Mouse (Mus musculus) forebrain, embryonic 14.5 days (tissue): ENCODE measurements around the gene Vapb. TPM values are rescaled to one million over a fixed set of nuclear protein-coding genes. Genes with fewer than 3 reads are reported as not detected.
"Not testable (repeated sequence)": the region's sequence is repeated elsewhere in the genome, so short reads cannot be mapped to it uniquely, and the experiment has no call there.

Experiments used
- ATAC-seq: fragments of 200-750 bp; cut with Nextera tagmentation; 2 replicates; pipeline ENCODE4 v1.8.0; 2017; ENCODE audit warnings: mild to moderate bottlenecking, moderate library complexity
- DNase-seq: peaks from one replicate; pipeline ENCODE4 v3.0.0-alpha.2; 2015; ENCODE audit warnings: low spot score
- H3K27ac ChIP-seq: fragments of 300-500 bp; sonication (generic); 2 replicates; pipeline ENCODE4 v1.5.1; 2014; ENCODE audit warnings: low read depth, mild to moderate bottlenecking, control low read depth, low read length, moderate library complexity
- H3K27me3 ChIP-seq: fragments of 300-500 bp; sonication (generic); replicated peaks from 2 replicates; pipeline ENCODE4 v1.6.1; 2014; ENCODE audit warnings: low read length, control low read depth, mixed read lengths; ENCODE audit not compliant: control insufficient read depth, insufficient read depth
- H3K36me3 ChIP-seq: fragments of 300-500 bp; sonication (generic); 2 replicates; pipeline ENCODE4 v1.6.1; 2014; ENCODE audit warnings: low read length, control low read depth; ENCODE audit not compliant: control insufficient read depth, insufficient read depth
- H3K4me1 ChIP-seq: fragments of 300-500 bp; sonication (generic); 2 replicates; pipeline ENCODE4 v1.6.1; 2014; ENCODE audit warnings: antibody characterized with exemption, low read length, control low read depth; ENCODE audit not compliant: control insufficient read depth, insufficient read depth
- H3K4me2 ChIP-seq: fragments of 300-500 bp; sonication (generic); 2 replicates; pipeline ENCODE4 v1.6.1; 2014; ENCODE audit warnings: mild to moderate bottlenecking, control low read depth, low read length
- H3K4me3 ChIP-seq: fragments of 300-500 bp; sonication (generic); 2 replicates; pipeline ENCODE4 v1.5.1; 2014; ENCODE audit warnings: low read depth, low read length, control low read depth
- H3K9ac ChIP-seq: fragments of 300-500 bp; sonication (generic); 2 replicates; pipeline ENCODE4 v1.6.1; 2014; ENCODE audit warnings: mild to moderate bottlenecking, low read length, control low read depth, moderate library complexity
- H3K9me3 ChIP-seq: fragments of 300-500 bp; sonication (generic); replicated peaks from 2 replicates; pipeline ENCODE4 v1.6.1; 2016; ENCODE audit warnings: low read length, control low read depth, mixed read lengths; ENCODE audit not compliant: control insufficient read depth
- WGBS: fragments of 180-500 bp; shearing (Covaris S2); extraction: QIAGEN DNeasy Blood & Tissue Kit; methylation state at CpG from one replicate; pipeline ENCODE4 v1.1.7; 2014; 5-methylcytosine and 5-hydroxymethylcytosine counted together
- polyA plus RNA-seq: library from polyadenylated mRNA; unstranded; fragments of >200 nt; fragmentation: Nextera tagmentation; extraction: Ambion mirVana; gene quantifications from 2 replicates; pipeline ENCODE4 v1.2.1, GENCODE M21; 2014

Gene Vapb
- polyA plus RNA-seq, 1 experiment from 2014 or later: 13.9 TPM

DNA sequence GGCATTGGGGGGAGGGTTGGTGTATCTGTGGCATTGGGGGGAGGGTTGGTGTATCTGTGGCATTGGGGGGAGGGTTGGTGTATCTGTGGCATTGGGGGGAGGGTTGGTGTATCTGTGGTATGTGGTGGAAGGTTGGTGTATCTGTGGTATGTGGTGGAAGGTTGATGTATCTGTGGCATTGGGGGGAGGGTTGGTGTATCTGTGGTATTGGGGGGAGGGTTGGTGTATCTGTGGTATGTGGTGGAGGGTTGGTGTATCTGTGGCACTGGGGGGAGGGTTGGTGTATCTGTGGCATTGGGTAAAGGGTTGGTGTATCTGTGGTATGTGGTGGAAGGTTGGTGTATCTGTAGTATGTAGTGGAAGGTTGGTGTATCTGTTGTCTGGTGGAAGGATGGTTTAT is 29.7 kb upstream of the Vapb start:
- not testable (repeated sequence) for H3K4me1 ChIP-seq, H3K4me2 ChIP-seq, H3K27ac ChIP-seq, H3K4me3 ChIP-seq, H3K9me3 ChIP-seq, DNase-seq, H3K27me3 ChIP-seq, H3K9ac ChIP-seq, ATAC-seq
- H3K36me3 ChIP-seq: peaks cover 11% of the 10 kb centered on the region

DNA sequence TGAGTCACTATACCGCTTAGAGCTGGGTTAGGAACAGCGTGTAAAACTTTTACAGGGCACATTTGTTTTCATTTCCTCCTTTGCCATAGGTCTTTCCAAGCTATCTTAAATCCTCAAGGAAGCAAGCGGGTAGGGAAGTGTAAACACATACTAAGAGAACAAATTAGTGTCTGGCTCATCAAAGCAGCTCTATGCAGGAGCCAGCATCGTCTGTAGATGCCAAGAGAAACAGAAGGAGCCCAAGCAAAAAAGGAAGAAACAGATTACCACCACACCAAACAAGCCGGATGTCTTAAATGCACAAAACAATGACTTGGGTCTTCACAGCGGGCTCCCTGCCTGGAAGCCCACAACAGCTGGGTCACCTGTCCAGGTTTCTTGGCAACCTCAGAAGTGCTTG is 27.1 kb upstream of the Vapb start:
- H3K9ac ChIP-seq: no peak overlapping the region
- WGBS: 78% methylated on average over 6 of the region's 6 CpGs
- H3K27ac ChIP-seq: no peak overlapping the region
- DNase-seq (peak; percentile 44), ATAC-seq (peak; percentile 18; the same call in 1 of the 2 replicates)
- no peak overlapping the region for H3K4me2 ChIP-seq
- H3K4me1 ChIP-seq: no peaks in the 10 kb centered on the region; the same call in 1 of the 2 replicates
- H3K9me3 ChIP-seq: no peaks in the 10 kb centered on the region
- no peaks in the 10 kb centered on the region for H3K27me3 ChIP-seq
- no peaks in the 10 kb centered on the region for H3K36me3 ChIP-seq
- H3K4me3 ChIP-seq: no peak overlapping the region

DNA sequence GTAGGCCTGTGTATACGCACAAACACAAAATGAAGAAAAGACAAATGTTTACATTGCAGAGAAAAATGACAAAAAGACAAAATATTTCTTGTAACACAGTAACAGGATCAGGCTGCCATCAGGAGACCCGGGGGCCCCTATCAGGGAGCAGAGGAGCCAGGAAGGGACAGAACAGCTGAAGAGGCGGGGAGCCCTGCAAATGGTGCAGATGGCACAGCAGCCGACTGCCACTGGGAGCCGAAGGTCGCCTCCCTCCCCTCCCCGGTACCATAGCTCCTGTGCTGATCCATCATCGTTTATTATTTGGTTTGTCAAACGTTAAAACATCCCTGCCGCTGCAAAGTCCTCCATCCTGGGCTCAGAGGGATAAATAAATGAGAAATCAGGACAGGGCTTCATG is 24.7 kb upstream of the Vapb start:
- Histone ChIP-seq H3K27me3 (no peaks in the 10 kb centered on the region), H3K4me2 (no peak overlapping the region), H3K9me3 (no peaks in the 10 kb centered on the region), H3K4me3 (no peak overlapping the region), H3K36me3 (no peaks in the 10 kb centered on the region), H3K27ac (no peak overlapping the region), H3K4me1 (no peaks in the 10 kb centered on the region; the same call in 1 of the 2 replicates), H3K9ac (no peak overlapping the region)
- DNase-seq (no peak), ATAC-seq (no peak)
- 59% methylated on average over 10 of the region's 10 CpGs for WGBS

DNA sequence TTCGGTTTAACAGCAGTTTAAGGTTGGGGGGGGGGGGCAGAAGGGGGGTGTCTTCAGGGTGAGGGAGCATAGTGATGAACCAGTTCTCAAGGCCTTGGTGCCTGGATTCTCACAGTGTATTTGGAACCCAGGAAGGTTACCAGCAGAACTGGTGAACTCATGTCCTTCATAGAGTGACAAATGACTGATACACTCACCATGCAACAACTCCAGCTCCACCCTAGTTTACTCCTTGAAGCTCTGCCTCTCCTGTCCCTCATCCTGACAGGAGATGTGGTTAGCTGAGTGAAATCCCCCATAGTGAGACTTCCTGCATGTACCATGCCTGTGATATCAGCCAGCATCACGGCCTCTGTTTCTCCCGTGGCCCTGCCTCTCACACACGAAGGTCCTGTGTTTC is 24.1 kb upstream of the Vapb start:
- H3K4me3 ChIP-seq: no peak overlapping the region
- DNase-seq (no peak), ATAC-seq (no peak)
- no peak overlapping the region for H3K4me2 ChIP-seq
- no peaks in the 10 kb centered on the region; the same call in 1 of the 2 replicates for H3K4me1 ChIP-seq
- H3K9me3 ChIP-seq: no peaks in the 10 kb centered on the region
- 78% methylated on average over 4 of the region's 4 CpGs for WGBS
- no peak overlapping the region for H3K27ac ChIP-seq
- no peaks in the 10 kb centered on the region for H3K27me3 ChIP-seq
- H3K9ac ChIP-seq: no peak overlapping the region
- no peaks in the 10 kb centered on the region for H3K36me3 ChIP-seq

DNA sequence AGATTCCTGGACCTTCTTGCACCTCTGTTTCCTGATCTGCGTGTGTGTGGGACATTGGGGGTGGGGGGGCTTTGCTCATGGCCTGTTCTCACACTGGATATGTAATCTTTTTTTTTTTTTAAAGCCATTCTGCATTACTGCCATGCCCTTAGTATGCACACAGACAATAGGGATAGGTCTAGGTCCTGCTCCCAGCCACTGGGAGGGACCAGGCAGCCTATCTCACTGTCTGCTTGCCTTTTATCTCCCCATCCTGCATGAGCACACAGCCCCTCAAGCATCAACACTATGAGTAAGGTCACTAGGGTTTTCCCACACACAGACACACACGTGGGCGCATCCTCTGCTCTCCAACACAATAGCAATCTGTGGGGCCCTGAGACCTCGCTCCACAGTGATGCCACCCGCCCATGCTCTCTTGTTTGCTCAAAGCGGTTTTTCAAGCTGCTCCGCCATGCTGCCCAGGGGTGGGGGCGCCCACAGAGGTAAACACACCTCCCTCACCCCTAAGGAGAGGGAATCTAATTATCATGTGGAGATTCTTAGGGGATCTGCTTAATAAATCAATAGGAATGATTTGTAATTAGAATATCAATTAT is 22.6 kb upstream of the Vapb start:
- Histone ChIP-seq H3K27ac (no peak overlapping the region), H3K4me2 (no peak overlapping the region), H3K27me3 (no peaks in the 10 kb centered on the region), H3K36me3 (no peaks in the 10 kb centered on the region), H3K4me3 (no peak overlapping the region), H3K4me1 (no peaks in the 10 kb centered on the region; the same call in 1 of the 2 replicates), H3K9me3 (no peaks in the 10 kb centered on the region), H3K9ac (no peak overlapping the region)
- peak; percentile 22; the same call in 1 of the 2 replicates for ATAC-seq
- WGBS: 44% methylated on average over 8 of the region's 8 CpGs
- no peak for DNase-seq

DNA sequence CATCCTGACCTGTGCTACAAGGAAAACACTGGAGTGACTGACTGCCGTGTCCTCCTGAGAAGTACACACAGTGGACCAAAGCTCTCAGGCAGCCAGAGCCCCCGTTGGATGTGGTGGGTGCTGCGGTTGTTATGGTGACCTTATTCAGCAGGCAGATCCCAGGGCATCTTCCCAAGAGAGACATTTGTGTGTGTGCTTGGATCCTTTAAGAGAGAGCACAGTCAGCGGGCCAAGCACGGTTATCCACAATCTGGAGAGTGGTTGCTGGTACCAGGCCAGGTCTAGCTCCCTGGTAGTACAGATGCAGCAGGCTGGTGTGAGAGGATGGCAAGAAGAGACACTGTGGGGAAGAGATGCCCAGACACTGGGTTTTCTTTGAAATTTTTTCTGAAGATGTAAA is 20.3 kb upstream of the Vapb start:
- Histone ChIP-seq H3K36me3 (no peaks in the 10 kb centered on the region), H3K9me3 (no peaks in the 10 kb centered on the region), H3K4me3 (no peak overlapping the region), H3K27ac (no peak overlapping the region), H3K9ac (no peak overlapping the region), H3K27me3 (no peaks in the 10 kb centered on the region), H3K4me1 (no peaks in the 10 kb centered on the region; the same call in 1 of the 2 replicates), H3K4me2 (no peak overlapping the region)
- DNase-seq (no peak), ATAC-seq (no peak)
- 91% methylated on average over 5 of the region's 5 CpGs for WGBS

DNA sequence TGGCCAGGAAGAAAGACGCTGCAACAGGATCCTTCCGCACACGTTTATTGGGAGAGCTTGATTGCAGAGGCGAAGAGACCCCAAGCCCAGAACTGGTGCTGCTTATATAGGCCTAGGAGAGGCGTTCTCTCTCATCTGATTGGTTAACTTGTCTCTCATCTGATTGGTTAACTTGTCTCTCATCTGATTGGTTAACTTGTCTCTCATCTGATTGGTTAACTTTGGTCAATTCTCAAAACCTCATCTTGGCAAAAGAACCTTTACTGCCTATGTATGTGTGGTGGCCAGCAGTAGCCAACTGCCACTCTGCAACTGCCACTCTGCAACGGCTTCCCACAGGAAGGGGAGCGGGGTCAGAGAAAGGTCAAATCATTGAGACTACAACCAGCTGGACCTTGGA is 18.2 kb upstream of the Vapb start, which contains the start of gene 1700010B08Rik:
TSS of gene 1700010B08Rik (plus strand) at position 301 of the 400 bp plus-strand sequence.
- H3K9ac ChIP-seq, ATAC-seq, DNase-seq, H3K27ac ChIP-seq, H3K4me3 ChIP-seq, H3K4me2 ChIP-seq, H3K36me3 ChIP-seq, H3K27me3 ChIP-seq, H3K9me3 ChIP-seq, H3K4me1 ChIP-seq: not testable (repeated sequence)
- 83% methylated on average over 6 of the region's 7 CpGs for WGBS

DNA sequence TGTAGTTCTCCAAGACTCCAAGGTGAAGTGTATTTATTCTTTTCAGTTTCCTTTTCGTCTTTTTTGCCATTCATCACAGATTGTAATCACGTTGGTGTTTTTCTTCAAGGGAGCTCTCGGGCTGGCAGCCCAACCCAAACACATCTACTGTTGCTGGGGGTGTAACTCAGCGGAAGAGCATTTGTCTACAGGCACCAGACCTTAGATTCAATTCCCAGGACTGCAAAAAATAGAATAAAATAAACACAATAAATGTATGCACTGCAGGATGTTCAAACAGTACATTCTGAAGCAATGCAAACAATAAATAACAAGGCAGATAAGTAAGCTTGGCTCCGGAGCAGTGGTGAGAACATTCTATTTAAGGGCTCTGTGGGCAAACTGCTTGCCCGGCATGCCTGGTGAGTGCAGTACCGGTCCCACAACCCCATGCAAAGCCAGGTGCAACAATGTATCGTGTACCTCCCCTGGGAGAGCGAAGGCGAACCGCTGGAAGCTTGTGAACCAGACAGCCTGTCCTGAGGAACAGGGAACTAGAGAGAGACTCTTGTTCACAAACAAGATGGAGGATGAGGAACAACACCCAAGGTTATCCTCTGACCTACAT is 15.0 kb upstream of the Vapb start:
- ATAC-seq: no peak
- Histone ChIP-seq H3K27me3 (no peaks in the 10 kb centered on the region), H3K4me2 (no peak overlapping the region), H3K4me1 (no peaks in the 10 kb centered on the region), H3K36me3 (no peaks in the 10 kb centered on the region), H3K9me3 (no peaks in the 10 kb centered on the region), H3K27ac (no peak overlapping the region), H3K9ac (no peak overlapping the region), H3K4me3 (no peak overlapping the region)
- 79% methylated on average over 11 of the region's 11 CpGs for WGBS
- no peak for DNase-seq

DNA sequence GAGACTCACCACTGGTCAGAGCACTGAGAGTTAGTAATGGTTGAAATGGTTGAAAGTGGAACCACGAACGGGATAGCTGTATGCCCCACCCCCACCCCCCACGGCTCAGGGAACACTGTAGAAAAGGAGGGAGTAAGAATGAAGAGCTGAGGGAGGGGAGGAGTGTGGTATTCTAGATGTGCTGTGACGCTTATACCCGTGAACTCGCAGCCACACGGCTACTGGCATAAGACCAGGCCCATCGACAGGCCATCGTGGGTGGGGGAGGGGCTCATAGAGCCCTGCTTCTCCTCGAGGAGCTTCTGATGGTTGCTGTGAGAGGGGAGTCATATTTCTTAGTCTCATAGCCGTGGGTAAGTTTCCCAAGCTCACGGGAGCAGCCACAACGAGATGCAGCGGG is 12.9 kb upstream of the Vapb start:
- ATAC-seq: no peak
- DNase-seq: no peak
- no peak overlapping the region for H3K27ac ChIP-seq
- H3K36me3 ChIP-seq: no peaks in the 10 kb centered on the region
- WGBS: 54% methylated on average over 14 of the region's 14 CpGs
- H3K9ac ChIP-seq: no peak overlapping the region
- no peaks in the 10 kb centered on the region for H3K4me1 ChIP-seq
- H3K27me3 ChIP-seq: no peaks in the 10 kb centered on the region
- H3K9me3 ChIP-seq: no peaks in the 10 kb centered on the region
- no peak overlapping the region for H3K4me2 ChIP-seq
- no peak overlapping the region for H3K4me3 ChIP-seq
